Mouse (Mus musculus) A20 (cell line): Measurements from ENCODE around the gene Rims4.

ENCODE experiments used
- DNase-seq: peaks from one replicate; pipeline ENCODE4 v3.0.0-alpha.2; 2011; ENCODE audit warnings: low read depth, low spot score

Rims4 gene

GRCm38 (mm10) chr2:163911826-163912444 lies 6.5 kb downstream of the Rims4 start:
- DNase-seq = no peak

- DNase-seq = no peak
Measured at GRCm38 (mm10) chr2:163909604-163910003, 8.9 kb downstream of the Rims4 start.

GRCm38 (mm10) chr2:163907131-163907530 lies 11.4 kb downstream of the Rims4 start:
- no peak for DNase-seq

- DNase-seq = no peak
Measured at GRCm38 (mm10) chr2:163904323-163904722, 14.2 kb downstream of the Rims4 start.

GRCm38 (mm10) chr2:163903461-163903860 lies 15.0 kb downstream of the Rims4 start:
- DNase-seq = no peak

GRCm38 (mm10) chr2:163902448-163902847 lies 16.0 kb downstream of the Rims4 start:
- DNase-seq = no peak

- no peak for DNase-seq
Measured at GRCm38 (mm10) chr2:163901043-163901442, 17.4 kb downstream of the Rims4 start.

- DNase-seq = no peak
Measured at GRCm38 (mm10) chr2:163899910-163900411, 18.5 kb downstream of the Rims4 start.

- no peak for DNase-seq
Measured at GRCm38 (mm10) chr2:163897988-163898535, 20.4 kb downstream of the Rims4 start.

- DNase-seq = no peak
Measured at GRCm38 (mm10) chr2:163897026-163897425, 21.5 kb downstream of the Rims4 start.

- no peak for DNase-seq
Measured at GRCm38 (mm10) chr2:163895156-163895555, 23.3 kb downstream of the Rims4 start.

GRCm38 (mm10) chr2:163893446-163894370 lies 24.8 kb downstream of the Rims4 start:
- no peak for DNase-seq

- DNase-seq = peak; percentile 35
Measured at GRCm38 (mm10) chr2:163891271-163891670, 27.2 kb downstream of the Rims4 start.

- no peak for DNase-seq
Measured at GRCm38 (mm10) chr2:163890586-163890985, 27.9 kb downstream of the Rims4 start.

GRCm38 (mm10) chr2:163889411-163889810 lies 29.1 kb downstream of the Rims4 start:
- DNase-seq = peak; percentile 18

- no peak for DNase-seq
Measured at GRCm38 (mm10) chr2:163882859-163883652, 35.4 kb downstream of the Rims4 start.

GRCm38 (mm10) chr2:163880891-163881290 lies 37.6 kb downstream of the Rims4 start:
- DNase-seq = no peak

- DNase-seq = no peak
Measured at GRCm38 (mm10) chr2:163876830-163877498, 41.5 kb downstream of the Rims4 start.

GRCm38 (mm10) chr2:163875484-163875883 lies 43.0 kb downstream of the Rims4 start:
- DNase-seq = no peak

GRCm38 (mm10) chr2:163874877-163875276 lies 43.6 kb downstream of the Rims4 start:
- no peak for DNase-seq

GRCm38 (mm10) chr2:163871906-163872305 lies 46.6 kb downstream of the Rims4 start:
- DNase-seq = no peak
